Mouse (Mus musculus): ENCODE measurements around the gene Klhl18.
A peak's percentile ranks its signal among the peaks of the same experiment; 100 is the strongest.
"Not testable (repeated sequence)": the region's sequence is repeated elsewhere in the genome, so short reads cannot be mapped to it uniquely, and the experiment has no call there.

Gene Klhl18

DNA sequence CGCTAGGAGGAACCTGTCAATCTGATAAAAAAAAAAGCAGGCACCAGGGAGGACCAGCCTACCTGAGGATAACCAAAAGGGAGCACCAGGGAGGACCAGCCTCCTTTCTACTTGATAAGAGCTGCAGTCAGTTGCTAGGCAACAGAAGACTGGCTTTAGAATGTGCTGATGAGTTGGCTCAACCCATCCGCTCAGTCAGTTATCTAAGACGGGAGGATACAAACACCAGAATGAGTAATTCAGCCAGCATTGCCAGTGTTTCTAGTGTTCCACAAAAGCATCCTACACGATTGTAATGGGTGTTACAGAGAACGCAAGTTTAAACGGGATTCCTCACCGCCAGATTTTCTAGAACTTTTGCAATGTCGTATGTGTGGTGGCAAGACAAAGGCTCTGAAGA lies 45.3 kb downstream of the Klhl18 start:
- no peak for DNase-seq (ENCODE audit: low spot score in 2 of 2)

DNA sequence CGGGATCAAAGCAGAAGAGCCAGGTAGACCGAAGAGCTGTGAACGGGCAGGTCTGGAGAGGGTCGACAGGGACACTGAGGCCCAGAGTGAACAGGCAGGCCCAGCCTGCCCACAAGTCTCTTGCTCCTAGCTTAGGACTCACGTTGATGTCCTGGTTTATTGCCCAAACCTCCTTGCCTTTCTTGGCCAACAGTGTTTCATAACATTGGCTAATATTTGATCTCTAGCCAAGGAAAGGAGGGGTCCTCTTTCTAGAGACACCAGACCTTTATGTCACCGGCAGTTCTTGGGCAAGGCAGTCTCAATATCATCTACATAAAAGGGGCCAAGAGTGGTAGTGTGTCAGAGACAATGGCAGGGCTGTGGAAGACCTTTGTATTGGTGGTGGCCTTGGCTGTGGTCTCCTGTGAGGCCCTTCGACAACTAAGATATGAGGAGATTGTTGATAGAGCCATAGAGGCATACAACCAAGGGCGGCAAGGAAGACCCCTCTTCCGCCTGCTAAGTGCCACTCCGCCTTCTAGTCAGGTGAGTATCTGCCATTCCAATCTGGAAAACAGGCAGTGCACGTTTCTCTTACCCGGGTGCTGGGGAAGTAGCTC lies 56.9 kb downstream of the Klhl18 start, which contains the start of gene Ngp:
Gene Ngp, plus strand, starts transcription at position 237 of the 602 bp plus-strand sequence.
- DNase-seq (ENCODE audit: low spot score in 2 of 2): no peak

DNA sequence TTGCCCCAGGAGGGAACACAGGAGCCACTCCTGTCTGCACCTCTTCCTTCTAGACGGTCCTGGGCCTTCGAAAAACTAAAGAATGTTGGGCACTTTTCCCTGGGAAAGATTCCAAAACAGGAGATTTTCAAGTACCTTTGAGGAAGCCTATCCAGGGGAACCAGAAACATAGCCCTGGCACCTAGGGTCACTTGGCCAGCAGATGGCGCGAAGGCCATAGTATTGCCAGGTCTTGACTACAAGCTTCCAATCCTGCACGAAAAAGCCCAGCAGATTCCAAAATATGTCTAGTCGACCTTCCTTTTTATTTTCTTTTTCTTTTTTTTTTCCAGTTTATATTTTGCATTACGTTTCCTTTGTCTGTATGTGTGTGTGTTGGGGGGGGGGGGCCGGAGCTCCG lies 62.7 kb downstream of the Klhl18 start:
- DNase-seq (ENCODE audit: low spot score in 2 of 2): no peak

DNA sequence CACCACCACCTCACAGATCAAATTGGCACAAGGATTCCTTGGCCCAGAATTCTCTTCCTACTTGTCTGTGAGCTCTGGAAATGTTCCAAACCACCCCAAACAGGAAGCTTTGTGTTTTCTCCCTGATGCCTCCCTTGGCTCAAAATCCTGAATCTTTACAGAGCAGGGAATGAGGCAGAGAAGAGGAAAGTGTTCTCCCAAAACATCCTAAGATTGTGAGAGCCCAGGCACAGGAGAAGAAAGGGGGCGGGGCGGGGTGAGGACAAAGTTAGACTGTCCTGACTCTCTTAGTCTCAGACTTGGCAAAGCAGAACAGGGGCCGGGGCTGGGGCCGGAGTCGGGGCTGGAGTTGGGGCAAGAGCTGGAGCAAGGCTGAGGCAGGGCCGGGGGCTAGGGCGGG lies 63.6 kb downstream of the Klhl18 start:
- no peak for DNase-seq (ENCODE audit: low spot score in 2 of 2)

DNA sequence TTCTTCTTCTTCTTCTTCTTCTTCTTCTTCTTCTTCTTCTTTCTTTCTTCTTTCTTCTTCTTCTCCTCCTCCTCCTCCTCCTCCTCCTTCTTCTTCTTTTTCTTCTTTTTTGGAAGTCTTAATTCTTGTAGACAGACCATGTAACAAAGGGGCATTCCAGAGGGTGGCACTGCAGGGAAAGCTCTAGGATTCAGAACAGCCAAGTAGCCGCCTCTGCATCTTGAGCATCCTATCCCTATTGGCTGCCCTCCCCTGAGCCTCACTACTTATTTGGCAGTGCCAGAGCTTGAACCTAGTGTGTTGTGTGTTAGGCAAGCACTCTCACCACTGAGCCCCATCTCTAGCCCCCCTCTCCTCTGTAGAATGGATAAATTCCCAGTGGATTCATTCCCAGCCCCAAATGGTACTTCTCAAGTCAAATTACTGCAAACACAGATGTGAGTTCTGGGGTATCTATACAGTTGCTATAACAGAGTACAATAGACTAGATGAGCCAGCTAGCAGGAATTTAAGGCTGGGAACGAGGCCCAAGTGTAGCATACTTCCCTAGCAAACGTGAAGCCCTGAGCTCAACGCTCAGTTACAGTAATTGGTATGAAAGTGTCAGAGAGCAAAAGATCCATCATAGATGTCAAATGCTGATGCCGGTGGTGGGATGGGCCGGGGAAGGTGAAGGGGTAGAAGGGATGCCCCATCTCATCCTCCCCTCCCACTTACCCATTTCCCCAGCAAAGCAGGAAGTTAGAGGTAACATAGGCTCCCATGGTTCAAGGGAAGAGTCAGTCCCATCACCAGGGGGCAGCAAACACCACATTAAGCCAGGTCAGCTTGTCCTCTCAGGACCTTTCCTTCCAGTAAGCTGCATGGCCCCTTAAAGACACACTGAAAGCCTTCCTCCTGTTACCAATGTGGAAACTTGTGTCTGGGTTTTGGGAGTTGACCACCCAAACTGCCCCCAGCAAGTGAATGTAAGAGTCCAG lies 65.3 kb downstream of the Klhl18 start:
- DNase-seq (ENCODE audit: low spot score in 2 of 2): peak; percentile 68 to 85

DNA sequence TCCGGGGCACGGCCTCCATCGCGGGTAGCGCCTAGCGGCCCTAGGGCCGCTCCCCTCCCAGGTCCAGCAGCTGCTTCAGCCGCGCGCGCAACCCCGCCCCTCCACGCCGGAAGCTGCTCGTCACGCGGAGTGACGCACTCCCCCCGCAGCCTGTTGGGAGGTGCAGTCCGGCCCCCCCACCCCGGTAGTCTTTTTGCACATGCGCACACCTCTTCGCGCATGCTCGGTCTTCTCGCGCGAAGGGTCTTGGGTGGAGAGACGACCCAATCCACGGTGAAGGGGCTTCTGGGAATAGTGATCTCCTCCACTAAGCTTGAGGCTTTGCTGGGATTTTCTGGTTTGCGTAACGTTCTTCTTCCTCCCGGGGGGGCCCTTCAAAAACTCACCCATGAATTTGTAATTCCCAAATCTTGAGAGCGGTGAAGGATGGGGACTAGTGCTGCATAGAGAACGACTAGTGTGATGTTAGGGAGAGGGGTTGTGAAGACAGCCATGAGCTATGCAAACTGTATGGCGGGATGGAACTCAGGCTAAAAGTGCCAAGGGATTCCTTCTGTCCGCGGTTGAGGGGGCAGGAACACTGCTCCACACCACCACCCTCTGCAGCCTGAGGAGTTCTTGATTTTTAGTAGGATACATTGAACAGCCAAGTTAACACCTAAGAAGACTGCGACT lies 68.3 kb downstream of the Klhl18 start, which contains the start of gene Ptpn23:
Gene Ptpn23, minus strand, starts transcription at position 115 of the 675 bp plus-strand sequence.
- peak; percentile 91 to 92 for DNase-seq (ENCODE audit: low spot score in 2 of 2)

DNA sequence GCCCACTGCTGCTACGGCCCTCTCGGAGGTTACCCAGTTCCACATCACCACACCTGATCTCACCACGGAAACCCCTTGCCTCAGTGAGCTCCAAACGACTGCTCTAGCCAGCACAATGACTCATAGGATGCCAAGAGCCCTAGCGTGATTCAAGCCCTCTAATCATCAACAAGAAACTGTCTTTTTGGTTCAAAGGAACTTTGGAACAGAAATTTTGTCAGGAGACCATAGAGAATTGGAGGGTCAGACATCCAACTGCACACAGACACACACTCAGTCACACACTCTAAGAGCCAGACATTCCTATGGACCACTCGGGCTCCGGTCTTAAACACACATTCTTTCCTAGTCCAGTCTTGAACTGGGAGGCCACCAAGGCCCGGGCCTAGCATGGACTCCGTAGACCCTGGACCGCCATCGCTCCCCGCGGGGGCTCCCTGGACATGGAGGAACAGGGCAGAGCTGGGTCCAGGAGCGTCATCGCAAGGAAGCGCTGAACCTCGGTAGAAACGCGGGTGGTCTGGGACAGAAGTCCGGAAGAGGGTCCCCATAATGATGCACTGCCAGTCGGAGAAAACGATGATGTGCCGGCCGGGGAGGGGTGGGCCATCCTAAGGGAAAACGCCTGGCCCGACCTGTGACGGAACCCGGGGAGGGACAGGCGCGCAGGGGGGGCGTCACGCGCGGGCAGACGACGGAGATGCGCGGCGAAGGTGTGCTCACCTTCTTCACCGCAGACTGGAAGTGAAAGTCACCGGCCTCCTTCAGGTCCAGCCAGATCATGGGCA lies 69.0 kb downstream of the Klhl18 start:
- DNase-seq (ENCODE audit: low spot score in 2 of 2): peak; percentile 34 to 44

DNA sequence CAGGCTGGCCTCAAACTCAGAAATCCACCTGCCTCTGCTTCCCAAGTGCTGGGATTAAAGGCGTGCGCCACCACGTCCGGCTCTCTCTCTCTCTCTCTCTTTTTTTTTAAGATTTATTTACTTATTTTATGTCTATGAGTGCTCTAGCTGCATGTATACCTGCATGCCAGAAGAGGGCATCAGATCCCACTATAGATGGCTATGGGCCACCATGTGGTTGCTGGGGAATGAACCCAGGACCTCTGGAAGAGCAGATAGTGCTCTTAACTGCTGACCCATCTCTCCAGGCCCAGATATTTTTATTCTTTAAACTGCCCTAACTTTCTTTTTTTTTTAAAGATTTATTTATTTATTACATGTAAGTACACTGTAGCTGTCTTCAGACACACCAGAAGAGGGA lies 73.3 kb downstream of the Klhl18 start:
- not testable (repeated sequence) for DNase-seq (ENCODE audit: low spot score in 2 of 2)

DNA sequence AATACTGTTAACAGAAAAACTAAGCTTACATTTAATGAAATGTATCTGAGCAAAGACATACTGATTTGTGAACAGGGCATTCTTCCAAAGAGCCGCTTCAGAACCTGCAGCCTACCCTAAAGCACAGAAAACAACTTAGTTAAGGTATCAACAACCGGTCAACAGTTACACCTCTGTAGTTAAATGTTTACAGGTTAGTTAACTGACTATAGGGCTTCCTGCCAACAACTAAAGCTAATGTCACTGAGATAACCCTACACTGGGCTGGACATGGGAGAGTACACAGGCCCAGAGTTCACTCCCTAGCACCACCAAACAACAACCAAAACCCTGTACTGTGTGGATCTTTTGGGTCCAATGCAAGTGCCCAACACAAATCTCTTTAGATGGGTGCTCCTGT lies 73.8 kb downstream of the Klhl18 start:
- DNase-seq (ENCODE audit: low spot score in 2 of 2): no peak

DNA sequence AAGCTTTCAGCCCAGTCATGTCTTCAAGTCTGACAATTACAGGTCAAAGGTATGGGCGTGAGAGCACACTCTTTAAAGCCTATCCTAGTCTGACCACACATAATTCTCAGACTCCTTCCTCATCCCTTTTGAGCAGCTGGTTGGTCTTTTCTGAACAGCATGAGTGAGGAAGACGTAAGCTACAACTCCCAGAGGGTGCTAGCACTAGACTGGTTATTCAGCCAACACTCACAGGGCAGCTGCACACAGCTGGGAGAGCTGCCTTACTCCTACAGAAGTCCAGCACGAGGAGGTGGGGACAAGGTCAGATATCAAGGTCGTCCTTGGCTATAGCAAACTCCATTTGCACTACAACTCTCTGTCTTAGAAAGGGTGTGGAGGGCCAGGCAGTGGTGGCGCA lies 75.8 kb downstream of the Klhl18 start:
- DNase-seq (ENCODE audit: low spot score in 2 of 2): no peak

DNA sequence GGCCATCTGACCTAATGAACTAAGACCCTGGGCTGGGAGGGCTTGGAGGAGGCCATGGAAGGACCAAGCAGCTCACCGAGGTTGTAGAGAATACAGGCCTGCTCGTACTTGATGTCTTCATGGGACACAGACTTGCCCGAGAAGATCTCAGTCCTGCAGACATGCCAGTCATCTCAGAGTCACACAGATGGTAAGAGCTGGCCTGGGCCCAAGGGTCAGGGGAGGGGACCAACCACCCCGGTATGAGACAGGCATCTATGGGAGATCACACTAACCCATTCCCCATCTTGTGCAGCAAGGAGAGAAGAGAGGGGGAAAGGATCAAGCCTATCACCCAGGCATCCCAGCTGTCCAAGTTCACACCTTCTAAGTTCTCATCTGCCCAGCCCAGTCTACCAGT lies 83.2 kb downstream of the Klhl18 start:
- no peak for DNase-seq (ENCODE audit: low spot score in 2 of 2)

DNA sequence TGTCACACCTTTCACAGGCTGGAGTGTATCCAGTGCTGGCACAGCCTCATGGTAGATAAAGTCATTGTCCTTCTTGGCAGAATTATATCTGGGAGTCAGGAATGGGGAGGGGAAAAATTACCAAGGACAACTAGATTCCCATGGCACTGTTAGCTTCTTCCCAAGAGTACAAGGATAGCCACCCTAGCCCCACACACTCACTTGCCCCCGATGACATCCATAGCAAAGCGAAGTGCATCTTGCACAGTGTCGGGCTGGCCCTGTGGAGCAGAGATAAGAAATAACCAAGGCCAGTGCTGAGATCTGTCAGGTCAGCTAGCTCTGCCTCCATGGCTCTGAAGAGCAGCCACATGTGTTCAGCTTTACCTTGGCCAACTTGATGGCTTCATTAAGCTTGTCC lies 85.7 kb downstream of the Klhl18 start:
- no peak for DNase-seq (ENCODE audit: low spot score in 2 of 2)

DNA sequence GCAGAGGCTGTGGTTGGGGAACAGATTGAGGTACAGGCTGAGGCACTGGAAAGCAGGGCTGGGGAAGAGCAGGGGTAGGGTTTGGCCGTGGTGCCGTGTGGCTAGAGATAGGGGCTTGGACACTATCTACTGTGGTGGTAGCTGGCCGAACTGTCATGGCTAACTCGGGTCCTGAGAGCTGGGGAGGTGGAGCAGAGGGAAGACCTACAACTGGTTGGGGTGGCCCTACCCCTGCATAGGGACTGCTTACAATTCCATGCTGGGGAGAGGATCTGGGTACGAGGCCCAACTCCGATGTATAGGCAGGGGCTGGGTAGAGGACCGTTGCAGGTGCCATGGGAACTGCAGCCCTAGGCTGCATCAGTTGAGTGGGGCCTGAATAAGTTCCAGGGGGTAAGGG lies 88.5 kb downstream of the Klhl18 start:
- DNase-seq (ENCODE audit: low spot score in 2 of 2): no peak

DNA sequence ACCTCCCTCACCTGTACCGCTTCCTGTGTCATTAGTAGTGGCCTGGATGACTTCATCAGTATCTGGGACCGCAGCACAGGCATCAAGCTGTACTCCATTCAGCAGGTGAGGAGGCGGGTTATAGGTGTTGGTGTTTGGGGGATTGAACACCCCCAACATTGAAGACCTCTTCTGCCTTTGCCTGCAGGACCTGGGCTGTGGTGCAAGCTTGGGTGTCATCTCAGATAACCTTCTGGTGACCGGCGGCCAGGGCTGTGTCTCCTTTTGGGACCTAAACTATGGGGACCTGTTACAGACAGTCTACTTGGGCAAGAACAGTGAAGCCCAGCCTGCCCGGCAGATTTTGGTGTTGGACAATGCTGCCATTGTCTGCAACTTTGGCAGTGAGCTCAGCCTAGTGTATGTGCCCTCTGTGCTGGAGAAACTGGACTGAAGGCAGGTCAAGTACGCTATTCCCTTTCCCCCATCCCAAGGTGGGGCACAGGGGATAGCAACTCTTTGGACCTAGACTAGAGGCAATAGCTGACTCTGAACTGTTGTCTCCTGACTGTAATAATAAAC lies 92.0 kb downstream of the Klhl18 start:
- no peak for DNase-seq (ENCODE audit: low spot score in 2 of 2)

DNA sequence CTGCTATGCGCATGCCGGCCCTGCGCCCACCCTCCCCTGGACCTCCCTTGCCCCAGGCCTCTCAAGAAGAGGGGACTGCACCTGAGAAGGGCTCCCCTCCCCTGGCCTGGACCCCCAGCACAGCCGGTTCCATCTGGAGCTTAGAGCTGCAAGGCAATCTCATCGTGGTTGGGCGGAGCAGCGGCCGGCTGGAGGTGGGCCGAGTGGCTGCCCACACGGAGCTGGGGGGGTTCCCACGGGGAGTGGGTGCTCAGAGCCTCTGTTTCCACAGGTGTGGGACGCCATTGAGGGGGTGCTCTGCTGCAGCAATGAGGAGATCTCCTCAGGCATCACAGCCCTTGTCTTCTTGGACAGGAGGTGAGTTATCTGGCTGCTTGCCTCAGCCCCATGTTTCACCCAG lies 95.2 kb downstream of the Klhl18 start:
- no peak for DNase-seq (ENCODE audit: low spot score in 2 of 2)

DNA sequence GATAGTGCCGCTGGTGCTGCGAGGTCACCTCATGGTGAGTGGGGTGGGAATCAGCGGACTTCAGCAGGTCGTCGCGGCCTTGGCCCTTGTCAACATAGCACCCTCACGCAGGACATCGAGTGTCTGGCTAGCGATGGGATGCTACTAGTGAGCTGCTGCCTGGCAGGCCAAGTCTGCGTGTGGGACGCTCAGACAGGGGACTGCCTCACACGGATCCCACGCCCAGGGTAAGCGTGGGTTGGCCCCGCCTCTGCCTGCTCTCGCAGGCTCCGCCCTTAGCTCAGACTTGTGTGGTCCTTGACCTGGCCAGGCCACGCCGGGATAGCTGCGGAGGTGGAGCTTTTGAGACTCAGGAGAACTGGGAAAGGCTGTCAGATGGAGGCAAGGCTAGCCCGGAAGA lies 95.8 kb downstream of the Klhl18 start:
- no peak for DNase-seq (ENCODE audit: low spot score in 2 of 2)

DNA sequence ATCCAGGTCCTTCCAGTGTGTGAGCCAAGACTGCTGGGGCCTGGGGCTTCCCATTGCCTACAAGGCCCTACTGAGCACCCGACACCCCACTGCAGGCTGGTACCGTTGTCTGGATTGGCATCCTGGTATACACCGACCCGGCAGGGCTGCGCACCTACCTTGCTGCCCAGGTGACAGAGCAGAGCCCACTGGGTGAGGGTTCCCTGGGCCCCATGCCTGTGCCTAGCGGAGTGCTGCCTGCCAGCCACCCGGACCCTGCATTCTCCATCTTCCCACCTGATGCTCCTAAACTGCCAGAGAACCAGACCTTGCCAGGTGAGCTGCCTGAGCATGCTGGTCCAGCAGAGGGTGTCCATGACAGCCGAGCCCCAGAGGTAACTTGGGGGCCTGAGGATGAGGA lies 97.1 kb downstream of the Klhl18 start:
- no peak for DNase-seq (ENCODE audit: low spot score in 2 of 2)

DNA sequence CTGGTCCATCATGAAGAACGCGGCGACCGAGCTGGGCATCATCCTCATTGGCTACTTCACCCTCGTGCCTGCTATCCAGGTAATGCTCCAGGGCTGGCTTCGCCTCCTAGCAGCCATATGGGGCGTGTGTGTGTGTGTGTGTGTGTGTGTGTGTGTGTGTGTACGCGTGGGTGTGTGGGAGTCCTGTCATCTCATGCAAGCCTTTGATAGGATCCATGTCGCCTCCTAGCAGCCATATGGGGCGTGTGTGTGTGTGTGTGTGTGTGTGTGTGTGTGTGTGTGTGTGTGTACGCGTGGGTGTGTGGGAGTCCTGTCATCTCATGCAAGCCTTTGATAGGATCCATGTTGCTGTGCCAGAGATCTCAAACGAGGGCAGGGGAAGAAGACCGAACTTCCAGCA lies 98.8 kb downstream of the Klhl18 start:
- DNase-seq (ENCODE audit: low spot score in 2 of 2): not testable (repeated sequence)
